Mouse (Mus musculus): Measurements from ENCODE around the gene Gp5.

The Gp5 gene

DNA sequence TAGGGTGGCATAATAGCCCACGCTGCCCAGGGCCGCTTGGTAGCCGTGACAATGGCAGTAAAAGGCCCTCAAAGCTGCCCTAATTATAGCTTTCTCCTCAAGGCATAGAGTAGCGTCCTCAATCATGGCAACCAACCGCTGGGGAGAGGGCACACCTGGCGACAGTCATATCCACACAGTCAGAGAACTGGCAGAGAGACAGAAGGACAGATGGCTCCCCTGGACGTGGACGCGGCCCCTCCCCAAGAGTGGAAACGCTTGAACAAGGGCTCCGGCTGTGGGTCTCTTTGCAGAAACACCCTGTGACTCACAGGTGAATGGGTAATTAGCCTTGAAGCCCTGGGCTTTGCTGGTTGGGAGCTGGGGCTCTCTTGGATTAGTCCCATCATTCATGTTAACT lies 32.2 kb downstream of the Gp5 start:
- DNase-seq (ENCODE audit: low spot score in 2 of 2): no peak

DNA sequence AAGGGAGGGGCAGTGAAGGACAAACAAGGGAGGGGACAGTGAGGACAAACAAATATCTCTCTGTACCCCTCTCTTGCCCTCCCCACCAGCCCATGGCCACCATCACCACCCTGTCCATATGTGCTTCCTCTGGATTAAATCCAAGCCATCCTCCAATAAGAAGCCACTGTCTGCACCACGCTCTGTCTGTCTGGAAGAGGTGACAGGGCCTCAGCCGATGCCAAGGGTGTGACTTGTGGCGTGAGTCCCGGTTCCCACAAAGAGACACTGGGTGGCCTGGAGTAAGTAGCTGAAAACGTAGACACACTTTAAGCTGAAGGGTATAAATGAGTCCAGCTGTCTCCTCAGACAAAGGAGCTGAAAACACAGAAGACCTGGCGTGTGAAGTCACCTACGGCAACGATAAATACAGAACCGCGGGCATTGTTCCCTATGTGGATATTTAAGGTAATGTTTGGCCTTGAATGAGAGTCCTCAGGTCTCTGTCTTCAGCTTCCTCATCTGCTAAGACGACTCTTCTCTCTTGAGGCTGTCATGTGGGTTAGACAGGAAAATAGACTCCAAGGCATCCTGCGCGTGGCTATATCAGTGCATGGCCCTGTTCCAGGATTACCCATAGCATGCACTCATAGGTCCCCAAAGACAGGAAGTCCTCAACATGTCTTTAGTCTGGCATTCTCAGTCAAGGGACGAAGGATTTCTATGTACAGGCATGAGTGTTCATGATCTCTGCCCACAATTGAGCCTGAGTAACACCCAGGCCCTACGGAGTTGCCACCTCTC lies 34.8 kb downstream of the Gp5 start:
- DNase-seq (ENCODE audit: low spot score in 2 of 2): no peak

DNA sequence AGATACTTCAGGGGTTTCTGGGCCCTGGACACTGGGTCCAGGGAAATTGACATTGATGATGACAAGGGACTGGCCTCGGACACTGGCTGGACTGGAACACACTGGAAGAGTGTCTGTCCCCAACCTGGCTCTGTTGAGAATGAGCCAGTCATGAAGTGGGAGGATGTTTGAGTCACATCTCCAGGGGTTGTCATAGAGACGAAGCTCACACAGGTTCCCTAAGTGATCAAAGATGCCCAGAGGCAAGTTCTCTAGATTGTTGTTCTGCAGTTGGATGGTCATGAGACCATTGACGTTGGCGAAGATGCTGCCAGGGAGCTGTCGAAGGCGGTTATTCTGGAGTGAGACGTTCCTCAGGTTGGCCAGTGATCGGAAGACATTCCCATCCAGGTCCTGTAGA lies 37.5 kb downstream of the Gp5 start:
- DNase-seq (ENCODE audit: low spot score in 2 of 2): no peak

DNA sequence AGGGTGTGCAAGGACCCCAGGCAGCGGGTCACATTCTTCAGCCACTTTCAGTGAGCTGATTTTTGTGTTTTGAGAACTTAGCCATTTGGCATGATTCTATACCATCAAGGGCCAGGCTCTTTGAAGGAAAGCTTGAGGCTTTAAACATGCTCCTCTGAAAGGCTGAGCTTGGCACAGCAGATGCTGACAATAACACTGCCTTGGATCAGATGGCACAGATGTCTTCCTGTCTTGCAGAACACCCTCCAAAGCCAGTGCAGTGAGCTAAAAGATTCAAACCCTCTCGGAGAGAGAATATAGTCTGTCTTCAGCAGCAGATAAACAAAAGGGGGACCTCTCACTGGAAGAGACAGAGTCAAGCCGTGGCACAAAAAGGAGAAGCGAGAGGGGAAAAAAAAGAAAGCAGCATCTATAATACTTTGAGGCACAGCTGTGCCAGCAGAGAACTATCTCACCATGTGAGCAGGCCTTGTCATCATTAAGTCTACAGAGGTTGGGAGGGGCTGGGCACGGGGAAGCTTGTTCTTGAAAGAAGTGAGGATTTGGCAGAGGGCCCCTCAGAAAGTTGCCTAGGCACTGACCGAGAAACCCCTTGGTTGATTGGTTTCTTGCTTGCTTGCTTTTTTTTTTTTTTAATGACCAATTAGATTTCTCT lies 38.5 kb downstream of the Gp5 start:
- no peak for DNase-seq (ENCODE audit: low spot score in 2 of 2)

DNA sequence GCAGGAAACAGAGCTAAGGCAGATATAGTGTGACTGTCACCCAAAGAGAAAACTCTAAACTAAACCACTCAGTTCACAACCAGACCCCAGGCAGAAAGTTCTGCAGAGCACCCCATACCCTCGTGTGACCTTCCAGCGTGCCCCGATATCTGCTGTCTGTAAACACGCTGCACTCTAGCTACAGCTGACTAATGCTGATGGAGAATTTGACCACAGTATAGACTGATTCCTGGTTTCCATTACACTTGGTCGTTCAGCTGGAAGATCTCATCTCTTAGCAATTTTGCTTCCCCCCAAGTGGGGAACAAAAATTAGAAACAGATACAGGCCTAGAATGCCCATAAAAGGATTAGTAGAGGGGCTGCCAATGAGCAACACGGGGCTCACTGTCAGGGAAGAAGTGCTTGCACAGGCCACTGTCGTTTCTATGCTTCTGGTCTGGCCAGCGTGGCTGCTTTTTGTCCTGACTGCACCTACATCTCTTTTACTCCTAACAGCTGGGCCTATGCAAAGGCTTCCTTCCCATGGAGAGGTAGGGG lies 39.3 kb downstream of the Gp5 start:
- DNase-seq (ENCODE audit: low spot score in 2 of 2): no peak

DNA sequence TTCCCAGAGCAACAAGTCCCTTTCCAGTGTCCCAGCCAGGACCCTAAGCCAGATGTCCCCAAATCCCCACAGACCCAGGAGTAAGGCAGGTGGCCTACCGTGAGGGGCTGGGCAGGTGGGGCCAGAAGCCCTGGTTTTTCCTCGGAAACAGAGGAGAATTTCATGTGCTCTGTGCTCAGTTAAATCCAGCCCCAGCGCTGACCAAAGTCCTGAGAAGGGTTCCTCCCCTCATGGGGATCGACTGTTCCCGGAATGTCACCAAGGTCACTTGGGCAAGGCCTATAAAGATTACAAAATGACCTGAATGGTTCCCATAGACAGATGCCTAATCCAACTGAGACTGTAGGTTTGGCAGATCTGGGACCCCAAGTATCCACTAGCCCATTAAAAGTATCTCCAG lies 43.2 kb downstream of the Gp5 start, which contains the start of gene Cpn2:
TSS of gene Cpn2 (minus strand) at position 141 of the 400 bp plus-strand sequence.
- no peak for DNase-seq (ENCODE audit: low spot score in 2 of 2)

DNA sequence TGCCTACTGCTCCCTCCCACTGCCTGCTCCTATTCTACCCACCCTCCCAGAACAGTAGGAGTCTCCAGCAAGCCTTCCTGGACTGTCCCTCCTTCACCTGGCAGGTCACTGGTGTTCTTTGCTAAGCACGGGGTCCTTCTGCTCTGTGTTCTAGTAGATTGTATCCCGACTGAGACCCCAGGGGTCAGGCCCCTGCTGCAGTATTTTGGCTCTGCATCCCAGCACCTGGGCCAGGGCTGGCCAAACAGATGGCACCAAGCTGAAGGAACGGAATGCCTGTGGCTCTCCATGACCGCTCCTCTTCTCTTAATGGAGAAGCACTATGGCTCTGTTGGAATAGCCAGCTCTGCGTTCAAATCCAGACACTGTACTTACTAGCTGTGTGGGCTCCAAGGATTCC lies 44.0 kb downstream of the Gp5 start:
- DNase-seq (ENCODE audit: low spot score in 2 of 2): no peak

DNA sequence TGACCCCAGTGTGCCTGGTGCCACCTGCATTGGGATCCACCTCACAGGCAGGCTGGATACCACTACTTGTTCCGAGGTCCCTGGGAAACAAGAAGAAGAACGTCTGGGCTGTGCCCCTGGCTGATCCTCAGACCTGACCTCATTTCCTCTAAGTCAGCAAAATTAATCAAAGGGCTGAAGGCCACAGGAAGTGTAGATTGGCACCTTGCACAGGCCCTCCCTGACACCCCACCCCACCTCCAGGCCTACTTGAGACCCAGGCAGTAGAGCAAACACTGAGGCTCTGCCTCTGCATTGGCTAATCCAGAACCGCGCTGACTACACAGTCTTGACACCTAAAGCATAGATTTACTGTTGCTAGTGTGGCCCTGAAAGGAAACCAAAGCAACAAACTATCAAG lies 45.0 kb downstream of the Gp5 start:
- DNase-seq (ENCODE audit: low spot score in 2 of 2): no peak

DNA sequence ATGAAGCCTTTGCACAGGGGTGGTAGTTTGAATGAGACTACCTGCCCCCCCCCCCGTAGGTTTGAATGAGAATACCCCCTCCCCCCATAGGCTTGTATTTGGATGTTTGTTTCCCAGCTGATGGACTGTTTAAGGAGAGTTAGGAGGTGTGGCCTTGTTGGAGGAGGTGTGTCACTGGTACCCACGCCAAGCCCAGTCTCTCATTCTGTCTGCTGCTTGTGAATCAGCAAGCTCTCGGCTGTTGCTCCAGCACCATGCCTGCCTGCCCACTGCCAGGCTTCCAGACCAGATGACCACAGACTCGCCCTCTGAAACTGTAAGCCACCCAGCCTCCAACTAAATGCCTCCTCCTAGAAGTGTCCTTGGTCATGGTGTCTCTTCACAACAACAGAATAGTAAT lies 47.4 kb downstream of the Gp5 start:
- no peak for DNase-seq (ENCODE audit: low spot score in 2 of 2)

DNA sequence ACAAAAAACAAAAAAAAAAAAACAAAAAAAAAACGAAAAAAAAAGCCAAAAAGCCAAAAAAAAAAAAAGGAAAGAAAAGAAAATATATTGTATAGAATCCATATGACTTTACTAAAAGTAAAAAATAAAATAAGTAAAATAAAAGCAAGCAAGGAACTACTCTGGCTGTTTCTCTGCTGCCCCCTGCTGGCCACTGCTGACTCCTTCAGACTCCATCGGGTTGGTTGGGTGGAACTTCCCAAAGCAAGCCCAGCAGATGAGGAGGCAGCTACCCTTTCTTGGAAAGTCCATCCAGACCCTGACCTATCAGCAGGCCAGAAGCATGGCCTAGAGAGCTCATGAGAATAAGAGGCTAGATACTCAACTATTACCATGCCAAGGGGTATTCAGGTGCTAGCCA lies 47.9 kb downstream of the Gp5 start:
- peak in 1 of 2 experiments; percentile 26 for DNase-seq (ENCODE audit: low spot score in 2 of 2)

DNA sequence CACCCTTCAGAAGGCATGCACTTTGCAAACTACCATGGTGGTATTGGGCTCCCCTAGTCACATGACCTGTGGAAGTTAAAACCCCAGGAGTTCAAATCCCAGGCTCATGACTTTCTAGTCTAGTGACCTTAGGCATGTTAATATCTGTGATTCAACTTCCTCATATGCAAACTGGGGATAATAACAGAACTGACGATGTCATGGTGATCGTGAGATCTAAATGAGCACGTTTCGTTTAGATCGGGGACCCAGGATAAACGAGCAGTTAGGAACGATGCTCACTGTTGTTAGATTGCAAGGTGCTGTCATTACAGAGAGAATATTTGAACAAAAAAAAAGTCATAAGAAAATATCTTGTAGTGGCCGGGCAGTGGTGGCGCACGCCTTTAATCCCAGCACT lies 48.4 kb downstream of the Gp5 start:
- DNase-seq (ENCODE audit: low spot score in 2 of 2): no peak

DNA sequence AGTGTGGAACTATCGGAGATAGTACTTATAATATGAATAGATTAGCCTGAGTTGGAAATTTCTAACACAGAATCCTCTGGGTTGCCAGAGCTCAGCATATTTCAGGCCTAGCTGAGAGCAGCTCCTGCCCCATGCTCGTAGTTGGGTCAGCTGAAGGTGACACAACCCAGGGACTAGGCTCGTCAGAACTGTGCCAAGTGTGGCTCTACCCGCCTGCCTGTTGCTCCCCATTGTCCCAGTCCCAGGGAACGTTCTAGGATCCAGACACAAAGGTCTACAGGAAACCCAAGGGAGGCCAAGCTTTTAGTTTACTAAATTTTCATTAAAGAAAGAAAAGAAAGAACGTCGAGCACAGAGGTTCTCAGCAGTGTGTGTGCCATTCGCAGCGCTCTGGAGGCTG lies 49.2 kb downstream of the Gp5 start:
- no peak for DNase-seq (ENCODE audit: low spot score in 2 of 2)

DNA sequence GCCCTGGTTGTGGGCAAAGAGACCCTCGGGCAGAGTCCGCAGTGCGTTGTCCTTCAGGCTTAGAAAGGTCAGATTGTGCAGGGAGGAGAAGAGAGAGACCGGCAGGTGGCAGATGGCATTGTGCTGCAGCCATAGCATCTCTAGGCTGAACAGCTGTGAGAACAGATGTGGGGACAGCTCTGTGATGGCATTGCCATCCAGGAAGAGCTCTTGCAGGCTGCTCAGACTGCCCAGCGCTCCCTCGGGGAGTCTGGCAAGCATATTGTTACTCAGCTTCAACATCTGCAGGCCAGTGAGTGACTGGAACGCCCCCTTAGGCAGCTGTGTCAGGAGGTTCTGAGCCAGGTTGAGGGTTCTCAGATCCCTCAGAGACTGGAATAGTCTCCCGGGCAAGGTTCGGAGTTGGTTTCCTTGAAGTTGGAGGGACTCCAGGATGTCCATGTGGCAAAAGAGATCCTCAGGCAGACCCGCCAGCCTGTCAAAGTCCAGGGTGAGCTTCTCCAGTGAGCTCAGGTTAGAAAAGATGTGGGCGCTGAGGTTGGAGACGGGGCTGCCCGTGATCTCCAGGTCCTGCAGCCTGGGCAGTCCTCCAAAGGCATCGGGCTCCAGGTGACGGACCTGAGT lies 50.5 kb downstream of the Gp5 start:
- DNase-seq (ENCODE audit: low spot score in 2 of 2): no peak

DNA sequence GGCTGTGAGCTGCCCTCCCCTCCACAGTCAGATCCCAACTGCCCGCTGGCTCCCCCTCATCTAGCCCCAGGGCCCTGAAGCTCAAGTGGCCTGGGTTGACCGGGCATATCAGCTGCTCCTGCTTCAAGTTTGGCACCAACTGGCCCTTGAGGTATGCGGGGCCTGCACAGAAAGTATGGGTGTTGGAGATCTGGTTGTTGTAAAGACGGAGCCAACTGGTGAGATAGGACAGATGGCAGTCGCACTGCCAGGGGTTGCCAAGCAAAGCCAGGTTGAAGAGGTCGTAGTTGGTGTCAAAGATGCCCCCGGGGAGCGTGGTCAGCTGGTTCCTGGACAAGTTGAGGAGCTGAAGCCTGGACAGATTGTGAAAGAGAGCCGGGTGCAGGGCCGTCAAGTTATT lies 51.1 kb downstream of the Gp5 start:
- DNase-seq (ENCODE audit: low spot score in 2 of 2): no peak

DNA sequence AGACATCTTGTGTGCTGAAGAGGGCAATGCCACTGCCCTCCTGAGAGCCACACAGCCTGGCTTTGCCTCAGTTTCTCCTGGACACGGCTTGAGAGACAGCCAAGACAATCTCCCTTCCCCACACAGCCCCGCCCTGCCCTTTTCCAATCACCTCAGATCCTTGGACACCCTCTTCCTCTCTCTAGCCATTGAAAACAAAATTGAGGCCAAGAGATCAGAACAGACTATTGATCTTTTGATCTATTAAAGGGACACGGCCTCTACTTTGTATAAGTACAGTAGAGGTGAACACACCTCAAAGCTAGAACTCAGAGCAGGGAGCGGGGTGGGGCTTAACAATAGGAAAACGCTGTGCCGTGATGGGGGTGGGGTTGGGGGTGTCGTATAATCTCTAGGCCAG lies 52.1 kb downstream of the Gp5 start:
- no peak for DNase-seq (ENCODE audit: low spot score in 2 of 2)

DNA sequence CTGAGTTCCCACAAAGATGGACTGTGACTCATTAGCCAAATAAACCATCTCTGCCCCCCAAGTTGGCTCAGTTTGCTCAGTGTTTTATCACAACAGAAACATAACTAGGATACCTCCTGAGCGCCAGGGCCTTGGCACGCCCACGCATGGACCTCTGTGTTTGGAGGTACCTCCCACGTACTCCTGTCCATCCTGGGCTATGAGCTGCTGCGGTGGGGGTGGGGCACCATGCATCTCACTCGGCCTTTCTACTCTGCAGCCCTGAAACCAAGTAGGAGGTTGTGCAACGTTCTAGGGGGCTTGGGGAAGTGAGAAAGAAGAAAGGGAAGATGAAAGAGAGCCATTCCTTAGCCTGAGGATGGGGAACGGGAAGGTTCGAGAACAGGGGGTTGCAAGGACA lies 52.9 kb downstream of the Gp5 start:
- no peak for DNase-seq (ENCODE audit: low spot score in 2 of 2)
